Mouse (Mus musculus): ENCODE measurements at regions not wholly inside any gene's neighbourhood (a gene's known extent, or its start where the extent isn't known, plus 50 kb on each side); places are given as distances from the start of the nearest gene placed in this dataset.
A peak's percentile ranks its signal among the peaks of the same experiment; 100 is the strongest.

DNA sequence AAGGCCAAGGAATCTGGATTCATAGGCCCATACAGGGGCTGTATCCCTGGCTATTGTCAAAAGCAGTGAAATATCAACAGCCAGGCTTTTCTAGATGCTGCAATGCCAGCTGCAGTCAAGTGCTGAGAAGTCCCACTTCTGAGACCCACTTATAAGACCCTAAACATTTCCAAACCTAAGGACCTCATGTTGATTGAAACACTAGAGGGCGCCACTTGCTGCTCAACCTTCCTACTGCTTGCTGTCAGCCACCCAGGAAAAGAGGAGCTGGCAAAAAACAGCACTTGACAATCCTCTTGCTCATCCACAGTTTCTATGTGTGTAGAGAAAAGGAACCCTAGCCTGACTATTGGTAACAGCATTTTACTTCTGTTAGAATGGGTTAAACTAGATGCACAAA lies 68.2 kb upstream of the D16Ertd472e start:
- in situ Hi-C loops (cut with MboI; ENCODE audit: low pct_ligation_motif_present, low pct_unique_long_range_greater_than_20kb, low sequenced_read_pairs) = loop anchor here (5.0 kb wide), 1 partner anchor 192 kb away; no protein-coding TSS in a partner anchor
- Histone ChIP-seq H3K27me3 (replicated peaks) (no peaks in the 10 kb centered on the region), H3K4me3 (replicated peaks in 1 of 3; ENCODE audit: low read depth in 2 of 3, low read length in 2 of 3, poor library complexity in 1 of 3) (no peak overlapping the region), H3K79me2 (replicated peaks; ENCODE audit: control insufficient read depth, extremely low read depth, insufficient read depth, poor library complexity, severe bottlenecking) (no peaks in the 10 kb centered on the region), H3K36me3 (replicated peaks in 1 of 2; ENCODE audit: control insufficient read depth in 1 of 2, insufficient read depth in 1 of 2, low read length in 1 of 2) (no peaks in the 10 kb centered on the region), H3K9ac (ENCODE audit: insufficient read depth, low read depth) (no peak overlapping the region), H3K4me1 (ENCODE audit: control insufficient read depth in 1 of 2, insufficient read depth in 2 of 2) (no peaks in the 10 kb centered on the region), H3K9me3 (replicated peaks; ENCODE audit: low read length) (no peaks in the 10 kb centered on the region), H3K4me2 (ENCODE audit: insufficient read depth, low read depth, poor library complexity, severe bottlenecking) (no peak overlapping the region), H3K27ac (ENCODE audit: insufficient read depth, low read depth) (no peak overlapping the region)
- dilution Hi-C loops (cut with MboI; ENCODE audit: extremely low pct_ligation_motif_present, extremely low pct_unique_long_range_greater_than_20kb, low sequenced_read_pairs) = no loop called here
- TF ChIP-seq CTCF (conservative IDR thresholded peaks at IDR 0.05 in 1 of 2, IDR thresholded peaks at IDR 0.05 in 1 of 2; ENCODE audit: low read depth in 2 of 2, low read length in 2 of 2) = peak; percentile 71
- TF ChIP-seq NRF1 (IDR thresholded peaks at IDR 0.05; ENCODE audit: low read depth, low read length) = no peak
- TF ChIP-seq RCOR1 (conservative IDR thresholded peaks at IDR 0.05; ENCODE audit: low read depth, low read length) = no peak
- no peak for TF ChIP-seq ZKSCAN1 (IDR thresholded peaks at IDR 0.05; ENCODE audit: borderline replicate concordance, low read depth, low read length)
- TF ChIP-seq IRF4 (IDR thresholded peaks at IDR 0.05; ENCODE audit: low read depth, low read length) = no peak
- TF ChIP-seq MAFK (IDR thresholded peaks at IDR 0.05; ENCODE audit: insufficient replicate concordance, low read length) = no peak
- peak; percentile 54 for TF ChIP-seq RAD21 (IDR thresholded peaks at IDR 0.05; ENCODE audit: low read depth, low read length)
- peak; percentile 56 for TF ChIP-seq SMC3 (IDR thresholded peaks at IDR 0.05; ENCODE audit: low read depth, low read length)
- no peak for TF ChIP-seq PAX5 (IDR thresholded peaks at IDR 0.05; ENCODE audit: low read length)
- peak; percentile 53 for DNase-seq (ENCODE audit: extremely low read depth)

DNA sequence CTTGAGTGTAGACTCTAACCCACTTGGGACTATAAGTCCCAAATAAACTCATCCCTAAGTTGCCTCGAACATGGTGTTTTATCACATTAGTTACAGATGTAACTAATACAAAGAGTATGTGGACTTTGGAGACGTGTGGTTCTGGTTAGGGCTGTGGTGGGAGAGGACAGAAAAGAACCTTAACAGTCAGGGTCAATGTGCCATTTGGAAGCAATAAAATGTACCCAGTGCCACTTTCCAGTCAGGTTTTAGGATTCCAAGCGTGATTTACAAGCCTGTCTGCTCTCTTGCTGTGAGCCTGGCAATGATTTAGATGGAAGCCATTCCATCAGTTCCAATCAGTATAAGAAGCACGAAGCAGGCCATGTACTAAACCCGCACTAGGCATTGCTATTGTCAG lies 65.2 kb upstream of the D16Ertd472e start:
- no peaks in the 10 kb centered on the region for H3K27me3 ChIP-seq (replicated peaks)
- no peak for DNase-seq (ENCODE audit: extremely low read depth)
- H3K4me2 ChIP-seq (ENCODE audit: insufficient read depth, low read depth, poor library complexity, severe bottlenecking) = no peak overlapping the region
- no peak overlapping the region for H3K27ac ChIP-seq (ENCODE audit: insufficient read depth, low read depth)
- in situ Hi-C loops (cut with MboI; ENCODE audit: low pct_ligation_motif_present, low pct_unique_long_range_greater_than_20kb, low sequenced_read_pairs) = loop anchor here (5.0 kb wide), 1 partner anchor 189 kb away; no protein-coding TSS in a partner anchor
- H3K36me3 ChIP-seq (replicated peaks in 1 of 2; ENCODE audit: control insufficient read depth in 1 of 2, insufficient read depth in 1 of 2, low read length in 1 of 2) = no peaks in the 10 kb centered on the region
- no peak for TF ChIP-seq CTCF (conservative IDR thresholded peaks at IDR 0.05 in 1 of 2, IDR thresholded peaks at IDR 0.05 in 1 of 2; ENCODE audit: low read depth in 2 of 2, low read length in 2 of 2)
- no peak for TF ChIP-seq POLR2A (IDR thresholded peaks at IDR 0.05; ENCODE audit: low read depth, low read length)
- no peak for TF ChIP-seq ZNF384 (IDR thresholded peaks at IDR 0.05; ENCODE audit: low read depth, low read length)
- no peak for TF ChIP-seq USF2 (conservative IDR thresholded peaks at IDR 0.05; ENCODE audit: low read depth, low read length)
- TF ChIP-seq ZKSCAN1 (IDR thresholded peaks at IDR 0.05; ENCODE audit: borderline replicate concordance, low read depth, low read length) = no peak
- TF ChIP-seq MAZ (IDR thresholded peaks at IDR 0.05; ENCODE audit: low read depth, low read length) = no peak
- no peak for TF ChIP-seq MEF2A (IDR thresholded peaks at IDR 0.05; ENCODE audit: borderline replicate concordance, low read depth, low read length)
- TF ChIP-seq E2F4 (IDR thresholded peaks at IDR 0.05; ENCODE audit: insufficient replicate concordance, low read depth, low read length) = no peak
- no peak for TF ChIP-seq GABPA (IDR thresholded peaks at IDR 0.05; ENCODE audit: insufficient replicate concordance, low read depth, low read length)
- no peak for TF ChIP-seq KAT2A (IDR thresholded peaks at IDR 0.05; ENCODE audit: insufficient replicate concordance, low read length)
- dilution Hi-C loops (cut with MboI; ENCODE audit: extremely low pct_ligation_motif_present, extremely low pct_unique_long_range_greater_than_20kb, low sequenced_read_pairs) = no loop called here
- H3K79me2 ChIP-seq (replicated peaks; ENCODE audit: control insufficient read depth, extremely low read depth, insufficient read depth, poor library complexity, severe bottlenecking) = no peaks in the 10 kb centered on the region
- H3K4me1 ChIP-seq (ENCODE audit: control insufficient read depth in 1 of 2, insufficient read depth in 2 of 2) = peaks cover 0 to 6% of the 10 kb centered on the region in 2 experiments; a peak in 2 of 4 replicates
- no peaks in the 10 kb centered on the region for H3K9me3 ChIP-seq (replicated peaks; ENCODE audit: low read length)
- no peak overlapping the region for H3K9ac ChIP-seq (ENCODE audit: insufficient read depth, low read depth)
- H3K4me3 ChIP-seq (replicated peaks in 1 of 3; ENCODE audit: low read depth in 2 of 3, low read length in 2 of 3, poor library complexity in 1 of 3) = no peak overlapping the region

All from CH12.LX (cell line).